Mouse (Mus musculus): ENCODE measurements around the gene Camk1.
"Not testable (repeated sequence)": the region's sequence is repeated elsewhere in the genome, so short reads cannot be mapped to it uniquely, and the experiment has no call there.

Gene Camk1

DNA sequence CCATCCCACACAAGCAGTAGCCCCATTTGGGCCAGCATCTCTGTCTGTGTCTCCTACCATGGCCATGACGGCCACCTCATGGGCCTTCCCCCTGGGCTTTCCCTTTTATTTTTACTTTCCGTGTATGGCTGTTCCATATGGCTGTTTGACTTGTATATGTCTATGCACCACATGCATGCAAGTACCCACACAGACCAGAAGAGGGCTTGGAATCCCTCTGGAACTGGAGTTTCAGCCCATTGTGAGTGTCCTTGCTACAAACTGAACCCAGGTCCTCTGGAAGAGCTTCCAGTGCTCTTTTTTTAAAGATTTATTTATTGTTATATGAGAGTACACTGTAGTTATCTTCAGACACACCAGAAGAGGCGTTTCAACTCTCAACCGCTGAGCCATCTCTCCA lies 17.7 kb upstream of the Camk1 start:
- DNase-seq (ENCODE audit: low spot score) = no peak

DNA sequence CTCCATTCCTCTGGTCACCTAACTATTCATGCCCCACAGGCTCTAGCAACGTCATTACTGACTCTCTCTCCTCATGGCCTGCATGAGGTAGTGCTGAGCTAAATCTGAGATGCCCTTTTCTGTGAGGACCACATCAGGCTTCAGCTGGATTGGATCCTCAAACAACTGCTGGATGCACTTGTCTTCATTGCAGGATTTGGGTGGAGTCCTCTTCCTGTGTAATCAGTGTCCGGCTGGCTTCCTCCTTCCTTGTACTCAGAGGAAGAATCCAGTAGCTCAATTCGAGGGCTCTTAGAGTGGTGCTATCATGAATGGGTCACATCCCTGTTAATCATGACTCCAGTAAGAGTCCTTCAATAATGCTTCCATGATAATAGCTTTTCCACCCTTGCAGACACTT lies 9.9 kb upstream of the Camk1 start:
- no peak for DNase-seq (ENCODE audit: low spot score)

DNA sequence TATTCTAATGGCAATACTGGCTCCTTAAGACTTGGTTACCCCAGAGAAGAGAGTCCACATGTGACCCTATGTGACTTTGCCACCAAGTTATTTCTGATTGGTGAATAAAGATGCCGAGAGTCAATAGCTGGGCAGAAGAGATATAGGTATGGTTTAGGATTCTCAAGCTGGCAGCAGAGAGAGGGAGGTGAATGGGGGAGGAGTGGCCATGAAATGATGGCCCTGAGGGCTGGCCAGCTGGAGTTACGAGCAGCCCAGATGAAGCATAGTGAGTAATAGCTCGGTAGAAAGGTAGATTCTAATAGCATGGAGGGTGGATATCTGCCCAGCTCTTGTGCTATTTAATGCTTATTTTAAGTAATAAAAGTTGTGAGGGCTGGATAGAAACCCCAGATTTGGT lies 9.0 kb upstream of the Camk1 start:
- no peak for DNase-seq (ENCODE audit: low spot score)

DNA sequence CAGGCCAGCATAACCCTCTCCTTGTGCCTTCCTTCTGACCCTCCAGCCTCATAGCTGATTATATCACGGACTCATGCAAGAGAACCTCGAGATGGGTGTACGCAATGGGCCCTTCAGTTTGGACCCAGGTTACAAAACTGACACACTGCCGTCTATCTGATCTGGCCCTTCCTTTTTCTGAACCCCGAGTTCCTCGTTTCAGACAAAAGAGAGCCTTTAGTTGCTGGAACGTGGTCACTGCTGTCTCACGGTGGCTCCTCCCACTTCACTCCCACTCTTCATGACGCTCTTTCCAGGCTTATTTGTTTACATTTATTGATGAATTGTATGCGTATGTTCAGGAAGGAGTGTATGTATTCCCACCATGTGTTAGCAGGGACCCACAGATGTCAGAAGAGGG lies 7.9 kb upstream of the Camk1 start:
- DNase-seq (ENCODE audit: low spot score) = no peak

DNA sequence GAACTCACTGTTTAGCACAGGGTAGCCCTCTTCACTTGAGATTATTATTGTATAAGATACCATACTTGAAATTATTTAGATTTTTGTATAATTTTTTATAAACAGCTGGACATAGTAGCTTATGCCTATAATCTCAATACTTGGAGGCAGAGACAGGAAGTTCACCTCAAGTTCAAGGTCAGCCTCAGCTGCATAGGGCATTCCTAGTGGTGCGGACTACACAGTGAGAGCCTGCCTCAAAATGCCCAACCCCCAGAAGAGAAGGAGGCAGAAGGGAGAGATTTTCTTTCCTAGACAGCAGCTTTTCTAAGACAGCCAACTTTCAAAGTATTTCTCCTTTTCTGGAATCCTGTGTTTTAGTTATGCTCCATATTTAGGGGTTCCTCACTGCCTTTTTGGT lies 7.4 kb upstream of the Camk1 start:
- DNase-seq (ENCODE audit: low spot score) = no peak

DNA sequence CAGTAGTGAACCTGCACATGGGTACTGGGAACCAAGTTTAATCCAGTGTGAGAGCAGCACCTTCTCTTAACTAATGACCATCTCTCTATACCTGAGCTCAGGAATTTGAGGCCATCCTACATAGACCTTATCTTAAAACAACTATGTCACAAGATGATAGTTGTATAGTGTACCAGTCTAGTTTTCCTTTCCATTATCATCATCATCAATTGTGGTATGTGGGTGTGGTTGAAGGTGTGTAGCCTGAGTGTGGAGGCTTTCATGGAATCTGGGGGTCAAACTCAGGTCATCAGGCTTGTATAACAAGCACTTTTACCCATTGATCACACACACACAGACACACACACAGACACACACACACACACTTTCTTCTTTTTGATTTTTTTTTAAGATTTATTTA lies 6.8 kb upstream of the Camk1 start:
- no peak for DNase-seq (ENCODE audit: low spot score)

DNA sequence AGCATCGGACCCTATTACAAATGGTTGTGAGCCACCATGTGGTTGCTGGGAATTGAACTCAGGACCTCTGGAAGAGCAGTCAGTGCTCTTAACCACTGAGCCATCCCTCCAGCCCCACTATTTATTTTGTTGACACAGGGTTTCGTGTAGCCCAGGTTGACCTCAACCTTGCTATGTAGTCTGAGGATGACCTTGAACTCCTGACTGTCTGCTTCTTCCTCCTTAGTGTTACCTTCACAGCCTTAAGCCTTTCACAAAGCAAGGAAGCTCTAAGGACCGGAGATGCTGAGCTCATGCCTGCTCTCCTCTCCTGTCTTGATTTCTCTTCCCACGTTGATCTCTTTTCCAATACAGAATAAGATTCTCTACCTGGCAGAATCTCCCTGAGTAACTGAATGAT lies 3.1 kb upstream of the Camk1 start:
- no peak for DNase-seq (ENCODE audit: low spot score)

DNA sequence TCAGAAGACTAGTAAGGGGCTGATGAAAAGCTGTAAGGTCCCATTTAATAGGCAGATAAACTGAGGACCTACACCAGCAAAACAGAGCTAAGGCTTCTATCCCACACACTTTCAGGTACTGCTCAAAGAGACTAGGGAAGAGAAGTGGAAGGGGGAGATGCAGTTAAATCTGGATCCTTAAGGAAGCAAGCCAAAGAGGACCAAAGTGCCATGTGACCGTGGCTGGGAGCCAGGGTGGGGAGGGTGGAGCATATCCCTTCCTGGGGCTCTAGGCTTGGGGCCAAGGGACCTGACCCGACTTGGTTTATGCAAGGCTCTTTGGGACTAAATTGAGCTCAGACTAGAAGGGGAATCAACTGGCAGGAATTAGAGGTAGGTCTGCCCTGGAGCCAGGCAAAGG lies 537 bp upstream of the Camk1 start:
- peak; percentile 21 for DNase-seq (ENCODE audit: low spot score)

DNA sequence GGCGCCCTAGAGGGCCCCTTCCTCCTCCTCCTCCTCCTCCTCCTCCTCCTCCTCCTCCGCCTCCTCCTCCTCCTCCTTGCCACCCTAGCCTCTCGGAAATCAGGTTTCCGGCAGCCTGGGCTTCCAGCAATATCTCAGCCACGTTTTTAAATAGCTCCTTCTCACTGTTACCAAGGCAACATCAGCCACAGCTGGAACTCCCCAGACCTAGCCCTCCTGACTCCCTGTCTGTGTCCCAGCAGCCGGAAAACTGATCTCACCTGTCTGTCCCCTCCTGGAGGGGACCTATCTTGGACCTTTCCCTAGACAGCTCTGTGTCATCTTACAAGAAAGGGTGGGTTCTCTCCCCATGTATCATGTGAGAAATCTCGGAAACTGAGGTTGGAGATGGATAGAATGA lies 1.5 kb downstream of the Camk1 start:
- no peak for DNase-seq (ENCODE audit: low spot score)

DNA sequence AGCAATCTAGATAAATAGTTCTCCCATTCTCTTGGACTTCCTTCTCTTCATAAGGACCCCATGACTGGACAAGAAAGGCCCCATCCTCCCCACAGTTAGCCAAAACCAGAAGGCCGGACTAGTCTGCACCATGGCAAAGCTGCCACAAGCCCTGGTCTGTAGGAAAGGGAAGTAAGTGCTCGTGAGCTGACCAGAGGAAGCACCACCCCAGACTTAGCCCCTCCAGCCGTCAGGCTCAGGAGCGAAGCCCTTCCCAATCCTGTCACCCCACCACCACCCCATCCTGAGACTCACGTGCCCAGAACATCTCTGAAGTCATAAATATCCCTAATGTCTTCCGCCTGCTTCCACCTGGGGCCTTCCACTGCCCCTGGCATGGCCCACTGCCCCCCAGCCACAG lies 2.2 kb downstream of the Camk1 start:
- DNase-seq (ENCODE audit: low spot score) = no peak

DNA sequence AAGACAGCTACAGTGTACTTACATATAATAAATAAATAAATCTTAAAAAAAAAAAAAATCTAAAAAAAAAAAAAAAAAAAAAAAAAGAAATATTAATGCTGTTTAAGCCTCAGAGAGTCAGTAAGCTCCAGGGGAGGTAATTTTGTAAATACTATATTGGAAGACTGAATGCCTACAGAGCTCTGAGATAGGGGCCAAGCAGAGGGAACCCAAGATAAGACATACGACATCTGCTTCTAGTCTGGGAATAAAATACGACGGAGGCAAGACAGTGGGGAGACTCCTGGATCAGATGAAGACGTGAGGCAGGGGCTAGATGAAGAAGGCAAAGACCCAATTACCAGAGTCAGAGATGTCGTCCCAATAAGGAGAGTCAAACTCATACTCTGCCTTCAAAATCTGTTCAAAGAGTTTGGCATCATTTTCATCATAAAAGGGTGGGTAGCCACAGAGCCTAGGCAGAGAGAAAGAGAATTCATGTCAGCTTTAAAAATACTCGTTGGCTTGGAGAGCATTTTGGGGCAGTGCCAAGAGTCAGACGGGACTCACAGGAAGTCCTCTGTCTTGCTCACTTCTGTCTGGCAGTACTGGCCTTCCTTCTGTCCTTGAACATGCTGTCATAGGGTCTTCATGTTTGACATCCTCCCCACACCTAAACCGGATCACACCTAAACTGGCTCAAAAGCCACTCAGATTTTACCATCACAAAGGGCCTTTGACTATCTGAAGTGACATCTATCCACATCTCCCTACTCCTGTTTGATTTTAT lies 6.7 kb downstream of the Camk1 start:
- no peak for DNase-seq (ENCODE audit: low spot score)

DNA sequence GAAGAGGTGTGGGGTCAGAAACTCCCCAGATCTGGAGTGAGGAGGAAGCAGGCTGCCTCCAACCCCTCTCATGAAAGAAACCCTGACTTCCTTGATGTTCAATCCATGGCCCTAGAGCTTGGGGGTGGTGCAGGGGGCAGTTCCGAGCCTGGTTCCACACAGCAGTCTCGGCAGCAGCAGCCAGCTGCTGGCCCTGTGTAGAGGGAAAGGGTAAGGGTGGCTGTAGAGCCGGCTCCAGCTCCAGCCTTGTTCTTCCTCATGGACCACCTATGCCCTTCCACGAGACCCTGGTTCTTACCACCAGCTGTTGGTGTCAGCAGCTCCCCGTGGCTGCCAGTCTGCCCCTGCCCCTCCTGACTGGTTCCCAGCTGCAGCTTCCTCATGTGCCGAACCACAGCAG lies 9.6 kb downstream of the Camk1 start:
- DNase-seq (ENCODE audit: low spot score) = no peak

DNA sequence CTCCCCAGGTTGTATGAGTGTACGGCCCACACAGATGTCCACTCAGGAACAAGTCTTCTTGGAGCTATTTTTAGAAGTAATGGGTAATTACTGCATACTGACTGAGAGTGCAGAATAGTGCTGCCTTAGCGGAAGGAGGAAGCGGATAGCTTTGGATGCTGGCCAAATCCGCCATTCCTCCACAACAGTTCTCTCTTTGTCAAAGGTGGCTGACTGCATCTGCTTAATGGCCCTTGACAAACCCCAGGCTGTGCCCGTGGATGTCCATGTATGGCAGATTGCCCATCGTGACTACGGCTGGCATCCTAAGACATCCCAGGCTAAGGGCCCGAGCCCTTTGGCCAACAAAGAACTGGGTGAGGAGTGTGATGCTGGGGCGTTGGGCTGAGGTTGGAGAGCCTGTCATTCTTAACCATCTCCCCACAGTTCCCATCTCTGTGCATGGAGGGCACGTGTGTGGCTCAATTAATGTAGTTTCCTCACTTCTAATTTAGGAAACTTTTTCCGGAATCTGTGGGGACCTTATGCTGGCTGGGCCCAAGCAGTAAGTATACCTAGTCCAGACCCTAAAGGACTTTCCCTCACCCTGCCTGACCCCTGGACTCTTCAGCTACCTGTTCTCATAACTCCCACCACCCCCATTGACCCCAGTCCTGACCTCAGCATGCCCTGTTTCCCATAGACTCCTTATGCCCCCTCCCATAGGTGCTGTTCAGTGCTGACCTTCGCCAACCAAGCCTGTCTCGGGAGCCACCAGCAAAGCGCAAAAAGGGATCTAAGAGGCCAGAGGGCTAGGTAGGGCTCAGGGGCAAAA lies 10.4 kb downstream of the Camk1 start:
- DNase-seq (ENCODE audit: low spot score) = no peak

DNA sequence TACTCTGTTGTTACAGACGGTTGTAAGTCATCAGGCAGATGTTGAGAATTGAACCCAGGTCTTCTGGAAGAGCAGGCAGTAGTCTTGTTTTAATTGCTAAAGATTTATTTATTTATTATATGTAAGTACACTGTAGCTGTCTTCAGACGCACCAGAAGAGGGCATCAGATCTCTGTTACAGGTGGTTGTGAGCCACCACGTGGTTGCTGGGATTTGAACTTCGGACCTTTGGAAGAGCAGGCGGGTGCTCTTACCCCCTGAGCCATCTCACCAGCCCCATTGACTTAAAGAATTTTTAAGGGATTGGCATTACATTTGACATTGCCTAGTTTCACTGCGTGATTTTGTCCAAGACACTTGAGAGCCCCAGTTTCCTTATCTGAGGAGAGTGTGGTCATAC lies 11.1 kb downstream of the Camk1 start:
- DNase-seq (ENCODE audit: low spot score) = not testable (repeated sequence)

DNA sequence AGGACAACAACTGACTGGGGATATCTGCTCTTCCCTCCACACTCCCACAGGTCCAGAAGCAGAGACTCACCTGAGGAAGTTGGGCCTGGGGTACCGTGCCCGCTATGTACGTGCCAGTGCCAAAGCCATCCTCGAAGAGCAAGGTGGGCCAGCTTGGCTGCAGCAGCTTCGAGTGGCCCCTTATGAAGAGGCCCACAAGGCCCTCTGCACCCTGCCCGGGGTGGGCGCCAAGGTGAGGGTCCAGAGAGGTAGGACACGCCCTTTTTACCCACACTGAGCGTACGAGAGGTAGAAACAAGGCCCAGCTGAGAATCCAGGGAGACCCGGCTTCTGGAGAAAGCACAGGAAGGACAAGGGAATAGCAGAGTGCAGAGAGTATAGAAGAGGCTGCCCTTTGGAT lies 12.1 kb downstream of the Camk1 start:
- no peak for DNase-seq (ENCODE audit: low spot score)

DNA sequence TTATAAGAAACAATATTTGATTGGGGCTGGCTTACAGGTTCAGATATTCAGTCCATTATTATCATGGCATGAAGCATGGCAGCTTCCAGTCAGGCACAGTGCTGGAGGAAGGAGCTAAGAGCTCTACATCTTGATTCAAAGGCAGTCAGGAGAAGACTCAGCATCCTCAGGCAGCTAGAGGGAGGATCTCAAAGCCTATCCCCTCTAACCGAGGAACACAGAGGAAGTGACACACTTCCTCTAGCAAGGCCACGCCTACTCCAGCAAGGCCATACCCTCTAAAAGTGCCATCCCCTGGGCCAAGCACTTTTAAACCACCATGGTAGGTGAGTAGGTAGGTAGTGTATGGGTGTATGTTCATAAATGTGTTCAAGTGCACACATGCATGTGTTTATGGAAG lies 13.2 kb downstream of the Camk1 start:
- no peak for DNase-seq (ENCODE audit: low spot score)

DNA sequence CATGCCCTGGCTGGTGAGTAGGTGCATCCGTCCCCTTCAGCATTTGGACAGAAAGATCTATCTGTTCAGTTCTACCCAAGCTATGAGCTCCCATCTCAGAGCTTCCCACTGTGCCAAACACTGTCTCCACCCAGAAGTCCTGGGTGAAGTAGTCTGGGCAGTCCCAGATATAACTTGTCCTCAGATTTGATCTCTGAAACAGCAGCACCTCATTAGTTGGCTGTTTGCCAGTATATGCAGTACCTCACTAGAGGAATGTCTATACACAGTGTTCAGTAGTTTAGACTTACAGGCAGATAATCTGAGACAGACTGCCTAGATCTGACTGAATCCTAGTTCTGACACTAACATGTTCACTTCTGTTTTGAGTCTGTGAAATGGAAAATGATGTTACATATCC lies 14.4 kb downstream of the Camk1 start:
- no peak for DNase-seq (ENCODE audit: low spot score)

DNA sequence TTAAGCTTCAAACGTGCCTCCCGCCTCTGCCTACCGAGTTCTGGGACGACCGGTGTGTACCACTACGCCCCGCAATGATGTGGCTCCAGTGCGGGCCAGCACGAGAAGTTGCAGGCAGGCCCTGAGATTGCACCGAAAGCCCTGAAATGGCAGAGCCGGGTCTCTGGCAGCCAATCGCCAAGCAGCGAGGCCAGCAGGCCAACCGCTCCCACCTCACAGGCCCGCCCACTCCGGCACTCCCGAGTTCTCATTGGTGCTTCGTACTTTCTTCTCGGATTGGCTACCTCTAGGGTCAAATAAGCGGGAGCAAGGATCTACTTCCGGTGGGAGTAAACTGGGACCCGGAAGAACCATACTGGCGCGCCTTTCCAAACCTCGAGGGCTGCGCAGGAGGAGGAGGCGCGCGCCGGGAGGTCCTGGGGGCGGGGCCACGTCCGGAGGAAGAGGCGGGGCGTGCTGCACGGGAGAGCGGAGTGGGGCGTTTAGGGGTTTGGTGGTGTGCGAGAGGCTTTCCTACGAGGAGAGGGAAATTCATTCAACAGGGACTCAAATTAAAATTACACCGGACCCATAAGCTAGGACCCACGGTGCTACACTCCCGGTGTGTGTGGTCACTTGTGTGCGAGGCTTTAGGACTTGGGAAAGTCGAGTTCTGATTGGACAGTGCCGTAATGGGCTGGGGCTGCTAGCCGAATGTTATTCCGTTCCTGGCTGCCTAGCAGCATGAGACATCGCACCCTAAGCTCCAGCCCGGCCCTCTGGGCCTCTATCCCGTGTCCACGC lies 17.1 kb downstream of the Camk1 start, which contains the start of gene Ogg1:
Gene Ogg1, plus strand, starts transcription at position 440 of the 783 bp plus-strand sequence.
- DNase-seq (ENCODE audit: low spot score) = peak; percentile 81

DNA sequence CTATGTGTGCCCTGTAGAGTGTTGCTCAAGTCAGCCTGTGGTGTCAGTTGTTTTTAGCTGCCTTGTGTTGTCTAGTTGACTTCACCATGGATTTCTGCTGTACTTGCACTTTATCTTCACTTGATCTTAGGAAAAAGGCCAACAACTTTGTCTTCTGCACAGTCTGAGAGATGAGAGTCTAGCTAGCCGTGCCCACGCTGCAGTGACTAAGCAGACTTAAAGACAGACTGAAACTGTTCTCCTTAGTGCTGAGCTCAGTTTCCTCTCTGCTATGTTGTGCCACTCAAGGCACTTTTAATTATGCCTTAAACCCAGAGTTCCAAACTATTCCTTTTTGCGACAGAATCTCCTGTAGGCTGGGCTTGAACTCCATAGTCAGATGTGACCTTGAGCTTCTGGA lies 27.8 kb downstream of the Camk1 start:
- DNase-seq (ENCODE audit: low spot score) = no peak

DNA sequence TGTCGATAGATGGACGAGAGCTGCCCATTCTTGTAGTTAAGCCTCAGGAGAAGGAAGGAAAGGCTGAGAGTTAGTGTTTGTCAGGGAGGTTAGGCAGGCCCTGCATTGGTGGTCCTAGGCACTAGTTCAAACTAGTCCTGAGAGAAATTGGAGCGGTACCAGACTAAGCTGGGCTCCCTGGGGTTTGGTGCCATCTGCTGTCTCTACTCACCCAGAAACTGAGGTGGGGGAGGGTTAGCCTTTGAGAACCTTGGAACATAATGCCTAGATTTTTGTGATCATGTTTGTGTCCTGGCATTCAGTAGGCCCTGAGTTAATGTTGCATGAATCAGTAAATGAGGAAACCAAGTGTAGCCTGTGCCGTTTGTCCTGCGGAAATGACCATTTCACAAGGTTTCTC lies 35.6 kb downstream of the Camk1 start:
- no peak for DNase-seq (ENCODE audit: low spot score)

DNA sequence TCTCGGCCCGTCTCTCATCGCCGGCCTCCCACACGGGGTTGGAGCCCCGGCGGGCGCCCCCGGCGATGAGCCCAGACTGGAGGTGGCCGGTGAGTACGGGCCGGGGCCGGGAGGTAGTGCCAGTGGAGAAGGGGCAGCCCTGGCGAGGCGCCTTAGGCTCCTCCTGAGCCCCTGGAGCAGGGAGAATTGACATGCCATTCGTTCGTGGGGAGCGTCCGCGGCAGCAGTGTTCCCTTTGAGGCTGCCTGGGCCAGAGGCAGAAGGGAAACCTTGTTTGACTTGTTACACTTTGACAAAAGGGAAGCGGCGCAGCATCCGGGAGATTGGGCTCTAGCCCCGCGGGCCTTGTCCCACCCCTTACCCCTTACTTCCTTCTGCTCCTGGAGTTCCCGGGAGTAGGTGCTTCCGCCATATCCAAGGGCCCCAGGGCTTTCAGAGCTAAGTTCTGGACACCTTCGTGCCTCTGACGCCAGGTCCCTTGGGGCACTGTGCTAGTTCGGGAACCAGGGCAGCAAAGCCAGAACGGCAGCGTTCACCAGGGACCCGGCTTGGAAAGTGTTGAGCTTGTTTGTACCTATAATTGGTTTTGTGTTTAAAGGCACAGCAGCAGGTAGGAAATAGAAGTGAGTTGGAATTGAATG lies 36.2 kb downstream of the Camk1 start:
- DNase-seq (ENCODE audit: low spot score) = peak; percentile 20

DNA sequence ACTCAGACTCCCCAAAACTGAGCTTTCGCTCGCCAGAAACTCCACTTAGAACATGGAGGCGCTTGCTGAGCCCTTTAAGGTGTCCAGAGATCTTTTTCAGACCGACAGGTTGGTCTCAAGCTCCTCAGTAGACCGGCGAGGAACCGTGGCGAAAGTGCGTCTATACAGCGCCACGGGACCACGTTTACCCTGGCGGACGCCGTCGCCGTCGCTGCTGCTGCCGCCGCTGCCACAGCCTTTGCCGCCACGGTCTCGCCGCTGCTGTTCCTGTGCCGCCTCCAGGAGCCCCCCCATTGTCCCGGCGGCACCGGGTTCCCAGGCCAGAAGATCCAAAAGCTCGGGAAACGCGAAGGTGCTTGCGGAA lies 36.8 kb downstream of the Camk1 start, which contains the start of gene Brpf1:
Gene Brpf1, plus strand, starts transcription at position 152 of the 364 bp plus-strand sequence.
- DNase-seq (ENCODE audit: low spot score) = no peak
